Mouse (Mus musculus) heart, adult 18-20 months (tissue): ENCODE data around the gene Npnt. TPM values are rescaled to one million over a fixed set of nuclear protein-coding genes. Genes with fewer than 3 reads are reported as not detected.

Source experiments
- DNase-seq, 2 experiments: peaks; one replicate each; pipeline ENCODE4 v3.0.0; 2021 to 2022; ENCODE audit warnings: mixed read lengths in 1 of 2
- total RNA-seq, 2 experiments: library from RNA; stranded (reverse); gene quantifications; 2 replicates each; pipeline ENCODE4 v1.2.3; 2021

Gene Npnt
- total RNA-seq, 2 experiments from 2014 or later = 1.7 to 2.4 TPM

DNA sequence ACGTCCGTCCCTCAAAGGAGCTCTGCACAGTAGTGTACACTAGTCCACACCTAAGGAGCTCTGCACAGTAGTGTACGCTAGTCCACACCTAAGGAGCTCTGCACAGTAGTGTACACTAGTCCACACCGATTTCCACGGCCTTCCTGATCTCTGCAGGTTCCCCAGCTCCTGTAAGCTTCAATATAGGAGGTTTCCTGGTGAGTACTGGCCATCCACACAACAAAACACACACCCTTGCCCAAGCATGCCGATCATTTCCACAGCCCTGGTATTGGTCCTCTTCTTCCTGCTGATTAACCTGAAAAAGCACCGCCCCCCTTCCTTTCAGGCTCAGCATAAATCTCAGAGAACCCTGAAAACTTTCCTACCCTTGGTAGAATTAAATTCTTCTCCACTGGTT lies 57.6 kb downstream of the Npnt start:
- no peak for DNase-seq

- no peak for DNase-seq
Measured at GRCm38 (mm10) chr3:132887074-132887848, 62.8 kb downstream of the Npnt start.

GRCm38 (mm10) chr3:132886419-132887050 lies 63.6 kb downstream of the Npnt start:
- DNase-seq = no peak

DNA sequence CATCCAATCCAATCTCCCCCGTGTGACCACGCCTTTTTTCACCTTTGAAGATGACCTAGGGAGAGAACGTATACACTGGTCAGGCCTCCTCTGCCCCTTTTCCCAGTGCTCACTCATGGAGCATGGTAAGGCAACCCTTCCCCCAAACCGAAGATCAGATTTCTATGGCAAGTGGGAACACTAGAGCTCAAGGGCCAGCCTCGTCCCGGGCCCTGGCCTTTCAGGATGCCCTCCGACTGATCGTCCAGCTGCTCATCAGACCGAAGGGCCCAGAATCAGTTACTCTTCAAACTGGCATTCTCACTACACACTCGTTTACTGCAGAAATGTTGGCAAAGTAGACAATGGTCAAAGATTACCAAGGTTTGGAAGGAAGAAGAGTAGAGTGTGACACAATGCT lies 65.6 kb downstream of the Npnt start:
- no peak for DNase-seq

DNA sequence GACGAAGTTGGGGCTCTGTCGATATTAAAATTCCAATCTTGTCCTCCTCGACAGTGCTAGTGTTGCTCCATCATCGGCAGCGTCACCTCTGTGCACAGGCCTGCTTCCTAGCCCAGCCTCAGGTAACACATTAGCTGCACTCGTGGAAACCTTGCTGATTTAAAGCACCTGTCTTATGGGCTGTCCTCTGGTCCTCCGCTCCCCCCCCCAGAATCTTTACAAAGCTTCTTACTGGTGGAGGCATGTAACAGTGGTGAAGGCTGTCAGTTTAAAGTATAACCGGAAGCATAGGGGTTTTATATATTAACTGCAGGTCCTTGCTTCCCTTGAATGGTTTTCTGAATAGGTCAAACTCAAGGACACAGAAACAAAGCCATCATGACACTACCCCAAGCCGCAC lies 66.8 kb downstream of the Npnt start:
- no peak for DNase-seq

DNA sequence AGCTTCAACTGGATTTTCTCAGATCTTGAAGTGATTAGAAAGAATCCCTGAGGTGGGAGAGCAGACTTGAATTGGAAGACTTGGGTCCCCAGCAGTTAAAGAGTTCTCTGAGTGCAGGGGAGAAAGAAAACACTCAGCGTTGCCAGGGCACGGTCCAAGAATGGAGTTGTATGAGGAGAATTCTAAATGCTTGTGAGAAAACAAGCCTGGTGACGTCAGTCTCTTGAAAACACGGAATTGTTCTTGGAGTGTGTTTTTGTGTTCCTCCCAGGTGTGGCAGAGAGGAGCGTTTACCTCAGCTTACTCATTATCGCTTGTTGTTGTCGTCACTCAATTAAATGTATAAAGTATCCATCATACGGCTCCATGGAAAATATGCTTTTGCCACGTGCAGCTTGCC lies 69.3 kb downstream of the Npnt start:
- no peak for DNase-seq

- no peak for DNase-seq
Measured at GRCm38 (mm10) chr3:132880361-132880760, 69.7 kb downstream of the Npnt start.

DNA sequence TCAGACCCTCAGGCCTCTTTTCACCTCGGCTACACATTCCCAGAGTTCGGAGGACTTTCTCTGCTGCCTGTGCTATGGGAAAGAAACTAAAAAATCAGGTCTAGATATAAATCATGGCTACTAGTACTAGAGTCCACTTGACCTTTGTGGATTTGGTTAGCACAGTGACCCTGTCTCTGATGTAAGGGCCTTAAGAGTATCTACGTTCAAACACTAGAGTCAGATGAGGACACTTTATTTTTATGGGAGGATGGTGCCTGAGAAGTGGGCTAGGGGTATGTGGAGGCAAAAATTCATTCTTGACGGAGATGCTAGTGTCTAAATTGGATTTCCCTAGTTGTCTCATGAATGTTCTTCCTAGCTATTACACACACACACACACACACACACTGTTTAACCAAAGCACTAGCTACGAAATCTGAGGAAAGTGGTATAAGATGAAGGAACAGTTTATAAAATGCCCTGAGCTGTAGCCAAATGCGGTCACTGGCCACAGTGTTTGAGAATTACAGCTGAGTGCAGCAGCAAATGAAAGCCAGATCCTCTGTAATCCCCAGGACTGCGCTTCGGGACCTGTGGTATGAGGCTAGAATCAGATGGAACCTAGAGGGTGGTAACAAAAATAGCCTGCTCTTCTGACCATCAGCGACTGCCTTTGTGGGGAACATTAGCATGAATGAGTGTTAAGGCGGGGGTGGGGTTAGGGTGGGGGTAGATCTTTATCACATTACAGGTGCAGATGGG lies 73.0 kb downstream of the Npnt start:
- DNase-seq = no peak

DNA sequence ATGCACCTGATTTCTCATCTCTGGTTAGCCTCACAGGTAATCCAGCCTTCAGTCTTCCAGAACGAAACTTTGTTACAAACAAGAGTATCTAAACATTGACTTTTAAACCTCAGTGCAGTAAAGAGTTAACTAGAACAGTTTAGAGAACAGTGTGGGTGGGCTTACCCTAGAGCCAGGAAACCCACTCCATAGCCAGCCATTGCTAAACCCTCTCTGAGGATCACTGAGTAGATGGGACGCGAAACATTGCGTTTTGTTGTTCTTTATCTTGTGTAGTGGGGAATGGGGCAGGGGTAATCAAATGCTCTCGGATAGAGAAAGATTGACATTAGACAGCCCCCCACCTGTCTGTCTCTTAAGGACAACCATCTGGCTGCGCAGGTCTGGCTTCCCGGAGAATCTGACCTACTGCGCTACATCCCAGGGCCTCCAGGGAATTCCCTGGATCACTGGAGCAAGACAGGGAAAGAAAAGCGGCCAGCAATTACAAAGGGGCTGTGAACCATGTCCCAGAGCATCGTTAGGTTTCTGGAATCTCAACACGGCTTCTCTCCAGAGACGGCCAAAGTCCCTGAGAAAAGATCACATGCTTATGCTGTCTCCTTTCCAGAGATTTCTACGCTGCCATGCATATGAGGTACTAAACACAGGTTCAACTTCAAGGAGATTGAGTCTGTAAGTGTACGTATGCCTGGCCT lies 73.9 kb downstream of the Npnt start:
- DNase-seq = no peak

DNA sequence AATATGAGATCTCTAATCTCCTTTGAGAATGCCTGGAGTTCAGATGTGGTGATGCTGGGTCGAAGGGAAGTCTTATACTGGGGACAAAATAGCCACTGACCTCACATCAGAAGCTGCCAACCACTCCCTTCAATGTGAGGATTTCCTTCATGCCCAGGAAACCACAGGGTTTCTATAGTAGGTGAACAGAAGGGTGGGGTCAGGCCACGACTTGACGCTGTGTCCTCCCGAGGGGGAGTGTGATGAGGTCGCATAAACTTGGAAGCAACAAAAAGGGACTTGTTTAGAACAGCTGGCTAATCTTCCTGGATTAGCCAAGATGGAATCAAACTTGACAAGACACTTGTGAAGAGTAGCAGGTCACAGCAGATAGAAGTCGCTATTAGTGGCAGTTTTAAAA lies 76.8 kb downstream of the Npnt start:
- DNase-seq = no peak

GRCm38 (mm10) chr3:132871318-132871904 lies 78.7 kb downstream of the Npnt start:
- DNase-seq = peak; percentile 62 to 69

GRCm38 (mm10) chr3:132870079-132870478 lies 80.0 kb downstream of the Npnt start:
- no peak for DNase-seq

GRCm38 (mm10) chr3:132868838-132869237 lies 81.3 kb downstream of the Npnt start:
- peak; percentile 10 to 11 for DNase-seq

DNA sequence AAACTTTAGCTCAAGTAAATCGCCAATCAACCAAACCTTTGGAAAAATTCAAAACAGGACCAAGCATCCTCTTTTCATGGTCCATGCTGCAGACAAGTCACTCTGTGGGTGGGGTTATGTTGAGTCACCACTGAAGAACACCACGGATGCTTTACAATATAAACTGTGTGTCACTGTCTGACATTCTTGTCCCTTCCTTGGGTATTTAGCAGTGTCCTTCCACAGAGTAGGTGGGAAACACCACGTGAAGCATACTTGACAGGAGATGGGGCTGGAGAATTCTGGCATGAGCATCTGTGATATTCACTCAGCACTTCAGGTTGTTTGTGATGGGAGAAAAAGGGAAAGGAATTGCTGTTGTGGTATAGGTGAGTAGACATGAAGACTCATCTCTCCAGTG lies 83.1 kb downstream of the Npnt start:
- DNase-seq = no peak

DNA sequence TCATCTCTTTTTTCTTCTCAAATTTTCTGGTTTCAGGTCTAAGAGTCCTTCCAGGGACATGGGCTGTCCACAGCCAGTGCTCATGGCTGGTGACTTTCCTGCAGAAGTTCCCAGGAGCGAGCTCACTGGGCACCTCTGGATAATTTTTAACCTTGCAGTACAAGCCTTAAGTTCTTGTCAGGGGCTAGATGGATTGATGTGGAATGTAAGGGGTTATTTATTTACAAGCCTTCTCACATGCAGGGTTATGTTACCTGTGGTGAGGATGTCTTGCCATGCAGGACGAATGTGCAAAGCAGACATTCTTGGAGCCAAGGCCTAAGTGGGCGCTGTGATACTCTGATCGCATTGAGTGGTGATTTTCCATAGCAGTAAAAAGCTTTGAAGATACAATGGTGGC lies 84.5 kb downstream of the Npnt start:
- no peak for DNase-seq

- no peak for DNase-seq
Measured at GRCm38 (mm10) chr3:132864986-132865385, 85.1 kb downstream of the Npnt start.

DNA sequence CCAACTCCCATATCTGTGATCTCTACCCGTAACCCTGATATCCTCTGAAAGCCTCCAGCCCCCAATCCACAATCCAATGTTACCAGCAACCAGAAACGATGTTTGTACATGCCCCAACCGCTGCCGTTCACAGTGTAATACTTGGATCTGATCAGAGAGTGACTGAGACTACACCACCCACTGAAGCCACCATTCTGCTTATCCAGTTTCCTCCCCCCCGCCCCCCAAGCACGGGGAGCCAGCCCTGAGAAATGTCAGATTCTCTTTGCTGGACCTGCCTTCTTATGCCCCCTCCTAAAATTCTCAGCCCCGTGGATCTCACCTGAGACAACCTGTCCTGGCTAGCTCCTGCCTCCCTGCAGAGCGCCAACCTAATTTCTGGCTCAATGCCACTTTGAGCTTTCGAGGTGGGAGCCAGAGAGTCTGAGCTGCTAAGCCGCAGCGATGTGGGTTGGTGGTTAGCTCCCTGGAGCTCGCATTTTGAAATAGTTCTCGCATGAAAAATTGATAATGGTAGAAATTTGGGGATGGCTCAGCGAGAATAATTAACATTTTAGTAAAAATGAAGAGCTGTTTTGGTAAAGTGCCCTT lies 85.7 kb downstream of the Npnt start:
- DNase-seq = no peak

GRCm38 (mm10) chr3:132863843-132864242 lies 86.2 kb downstream of the Npnt start:
- DNase-seq = no peak

GRCm38 (mm10) chr3:132860796-132861195 lies 89.3 kb downstream of the Npnt start:
- DNase-seq = no peak

DNA sequence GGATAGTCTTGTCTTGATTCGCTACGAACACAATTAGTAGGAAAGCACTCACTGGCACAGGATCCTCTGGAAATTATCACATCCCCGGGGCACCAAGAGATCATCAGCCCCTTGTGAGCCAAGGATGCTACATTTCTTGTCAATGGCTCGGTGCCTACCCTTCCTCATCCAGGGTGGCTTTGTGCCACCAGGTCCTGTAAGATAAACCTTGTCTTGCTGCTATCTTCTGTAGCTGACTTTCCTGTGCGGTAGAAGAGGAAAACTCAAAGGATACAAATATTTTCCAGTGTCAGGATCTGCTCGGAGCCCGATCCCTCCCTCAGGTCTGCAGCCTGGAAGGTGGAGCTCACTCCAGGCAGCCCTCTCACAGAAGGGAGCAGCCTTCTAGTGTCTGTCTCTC lies 90.5 kb downstream of the Npnt start:
- DNase-seq = no peak

DNA sequence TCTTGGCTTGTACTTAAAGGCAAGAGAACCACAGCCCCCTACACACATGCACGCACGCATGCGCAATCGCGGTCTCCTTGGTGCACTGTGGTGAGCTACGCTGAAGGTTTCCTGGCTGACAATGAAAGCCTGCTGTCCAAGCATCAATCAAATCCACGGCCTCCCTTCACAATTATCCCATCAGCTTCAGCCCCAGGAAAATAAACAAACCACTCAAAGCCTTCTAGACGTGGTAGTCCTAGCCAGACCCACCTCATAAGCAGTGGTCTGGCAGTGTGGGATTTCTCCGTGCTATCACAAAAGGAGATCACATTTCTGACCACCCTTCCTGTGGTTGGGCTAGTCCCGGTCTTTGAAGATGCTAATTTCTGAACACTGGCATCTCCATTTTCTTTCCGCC lies 91.2 kb downstream of the Npnt start:
- no peak for DNase-seq

GRCm38 (mm10) chr3:132856651-132857050 lies 93.4 kb downstream of the Npnt start:
- DNase-seq = no peak
